Mouse (Mus musculus): ENCODE measurements around the gene Sbno1.

GRCm38 (mm10) chr5:124338791-124339190, 87.0 kb downstream of the Sbno1 start:
- no peak for TF ChIP-seq CTCF (IDR thresholded peaks at IDR 0.05 in 2 of 3, conservative IDR thresholded peaks at IDR 0.05 in 1 of 3; ENCODE audit: control insufficient read depth in 1 of 3, insufficient read depth in 1 of 3, low read depth in 2 of 3, low read length in 3 of 3, poor library complexity in 1 of 3, severe bottlenecking in 1 of 3)
- TF ChIP-seq USF1 (IDR thresholded peaks at IDR 0.05; ENCODE audit: low read depth, low read length) = no peak
- no peak for TF ChIP-seq EP300 (IDR thresholded peaks at IDR 0.05; ENCODE audit: low read depth in 1 of 2, low read length in 2 of 2)
- no peak for TF ChIP-seq TAL1 (IDR thresholded peaks at IDR 0.05; ENCODE audit: low read length)
- no peak for TF ChIP-seq CHD2 (IDR thresholded peaks at IDR 0.05; ENCODE audit: low read length)
- TF ChIP-seq RCOR1 (IDR thresholded peaks at IDR 0.05; ENCODE audit: low read depth, low read length) = no peak
- TF ChIP-seq NRF1 (IDR thresholded peaks at IDR 0.05; ENCODE audit: insufficient read depth, low read depth, low read length, poor library complexity, severe bottlenecking) = no peak
- TF ChIP-seq ZC3H11A (IDR thresholded peaks at IDR 0.05; ENCODE audit: low read depth, low read length) = no peak
- TF ChIP-seq POLR2A (IDR thresholded peaks at IDR 0.05; ENCODE audit: control insufficient read depth in 1 of 2, insufficient read depth in 1 of 2, low read depth in 1 of 2, low read length in 2 of 2, poor library complexity in 1 of 2) = no peak
- TF ChIP-seq GATA1 (IDR thresholded peaks at IDR 0.05; ENCODE audit: low read depth, low read length) = no peak

Data from MEL (cell line).